Mouse (Mus musculus) forebrain, embryonic 13.5 days (tissue): ENCODE results near the gene Aco2. TPM values are rescaled to one million over a fixed set of nuclear protein-coding genes. Genes with fewer than 3 reads are reported as not detected.

Experiments used
- ATAC-seq: fragments of 200-750 bp; cut with Nextera tagmentation; 2 replicates; pipeline ENCODE4 v1.8.0; 2017
- H3K27ac ChIP-seq: fragments of 300-500 bp; sonication (generic); 2 replicates; pipeline ENCODE4 v1.5.1; 2015; ENCODE audit warnings: inconsistent platforms, mild to moderate bottlenecking, moderate library complexity
- H3K27me3 ChIP-seq: fragments of 300-500 bp; sonication (generic); 2 replicates; pipeline ENCODE4 v1.6.1; 2015; ENCODE audit warnings: mild to moderate bottlenecking, inconsistent platforms
- H3K36me3 ChIP-seq: fragments of 300-500 bp; sonication (generic); 2 replicates; pipeline ENCODE4 v1.6.1; 2015; ENCODE audit warnings: mild to moderate bottlenecking, inconsistent platforms; ENCODE audit not compliant: poor library complexity, severe bottlenecking
- H3K4me1 ChIP-seq: fragments of 300-500 bp; sonication (generic); 2 replicates; pipeline ENCODE4 v1.6.1; 2015; ENCODE audit warnings: inconsistent platforms
- H3K4me2 ChIP-seq: fragments of 300-500 bp; sonication (generic); 2 replicates; pipeline ENCODE4 v1.6.1; 2015; ENCODE audit warnings: inconsistent platforms, mild to moderate bottlenecking, moderate library complexity
- H3K4me3 ChIP-seq: fragments of 300-500 bp; sonication (generic); 2 replicates; pipeline ENCODE4 v1.5.1; 2015; ENCODE audit warnings: mild to moderate bottlenecking, inconsistent platforms
- H3K9ac ChIP-seq: fragments of 300-500 bp; sonication (generic); 2 replicates; pipeline ENCODE4 v1.6.1; 2015; ENCODE audit warnings: mild to moderate bottlenecking, inconsistent platforms
- H3K9me3 ChIP-seq: fragments of 300-500 bp; sonication (generic); replicated peaks from 2 replicates; pipeline ENCODE4 v1.6.1; 2016; ENCODE audit warnings: inconsistent platforms
- WGBS: fragments of 180-500 bp; shearing (Covaris S2); methylation state at CpG from one replicate; pipeline ENCODE4 v1.1.7; 2015; 5-methylcytosine and 5-hydroxymethylcytosine counted together
- polyA plus RNA-seq: library from polyadenylated mRNA; unstranded; fragments of >200 nt; fragmentation: Nextera tagmentation; extraction: Ambion mirVana; gene quantifications from 2 replicates; pipeline ENCODE4 v1.2.1, GENCODE M21; 2015

Gene Aco2
- polyA plus RNA-seq, 1 experiment from 2014 or later: 202 TPM

DNA sequence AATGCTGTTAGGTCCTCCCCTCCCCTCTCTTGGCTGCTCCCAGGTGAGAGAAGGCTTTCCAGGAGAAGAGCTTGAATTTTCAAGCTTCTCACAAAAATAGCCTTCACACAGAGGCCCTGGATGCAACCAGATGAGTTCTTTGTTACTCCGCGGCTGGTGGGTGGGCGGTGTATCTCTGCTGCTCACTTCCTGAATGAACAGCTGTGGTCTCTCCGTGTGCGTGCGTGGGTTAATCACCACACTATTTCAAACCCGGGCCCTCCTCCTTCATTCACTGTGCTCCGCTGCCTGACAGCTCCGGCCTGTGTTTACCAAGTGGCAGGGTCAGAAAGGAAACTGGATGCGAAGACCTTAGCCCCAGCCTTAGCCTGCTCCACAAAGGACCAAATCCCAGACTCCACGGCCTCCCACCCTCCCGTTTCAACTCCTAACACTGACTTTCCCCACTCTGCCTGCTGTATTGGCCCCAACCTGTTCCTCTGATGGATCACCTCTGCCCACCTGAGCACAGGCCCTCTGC is 60.9 kb downstream of the Aco2 start:
- H3K36me3 ChIP-seq: no peaks in the 10 kb centered on the region
- H3K27ac ChIP-seq: peak overlapping the region; percentile 48; the same call in 1 of the 2 replicates
- H3K4me3 ChIP-seq: no peak overlapping the region
- H3K9me3 ChIP-seq: no peaks in the 10 kb centered on the region
- WGBS: 36% methylated on average over 12 of the region's 12 CpGs
- peaks cover 25% of the 10 kb centered on the region for H3K4me1 ChIP-seq
- no peak overlapping the region for H3K4me2 ChIP-seq
- H3K27me3 ChIP-seq: no peaks in the 10 kb centered on the region
- H3K9ac ChIP-seq: no peak overlapping the region
- no peak for ATAC-seq

DNA sequence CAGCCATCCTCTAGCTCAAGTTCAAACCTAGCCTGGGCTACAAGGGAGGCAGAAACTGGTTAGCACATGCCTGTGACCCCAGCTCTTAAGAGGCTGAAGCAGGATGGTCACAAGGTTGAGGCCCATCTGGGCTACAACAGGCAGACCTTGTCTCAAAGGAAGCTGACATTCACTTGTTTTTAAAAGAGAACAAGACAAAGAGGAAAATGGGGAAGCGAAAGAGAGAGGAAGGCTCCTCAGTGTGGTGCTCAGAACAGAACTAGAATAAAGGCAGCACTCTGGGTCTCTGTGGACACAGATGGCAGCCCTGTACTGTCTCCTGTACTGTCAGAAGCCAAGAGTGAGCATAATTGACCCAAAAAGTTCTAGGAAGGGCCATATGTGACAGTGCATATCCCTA is 61.9 kb downstream of the Aco2 start:
- H3K27ac ChIP-seq: no peak overlapping the region
- H3K4me3 ChIP-seq: no peak overlapping the region
- no peaks in the 10 kb centered on the region for H3K27me3 ChIP-seq
- no peak overlapping the region for H3K4me2 ChIP-seq
- WGBS: 88% methylated on average over 1 of the region's 1 CpGs
- no peak overlapping the region for H3K9ac ChIP-seq
- H3K36me3 ChIP-seq: no peaks in the 10 kb centered on the region
- no peak for ATAC-seq
- H3K4me1 ChIP-seq: peaks cover 29% of the 10 kb centered on the region
- no peaks in the 10 kb centered on the region for H3K9me3 ChIP-seq

DNA sequence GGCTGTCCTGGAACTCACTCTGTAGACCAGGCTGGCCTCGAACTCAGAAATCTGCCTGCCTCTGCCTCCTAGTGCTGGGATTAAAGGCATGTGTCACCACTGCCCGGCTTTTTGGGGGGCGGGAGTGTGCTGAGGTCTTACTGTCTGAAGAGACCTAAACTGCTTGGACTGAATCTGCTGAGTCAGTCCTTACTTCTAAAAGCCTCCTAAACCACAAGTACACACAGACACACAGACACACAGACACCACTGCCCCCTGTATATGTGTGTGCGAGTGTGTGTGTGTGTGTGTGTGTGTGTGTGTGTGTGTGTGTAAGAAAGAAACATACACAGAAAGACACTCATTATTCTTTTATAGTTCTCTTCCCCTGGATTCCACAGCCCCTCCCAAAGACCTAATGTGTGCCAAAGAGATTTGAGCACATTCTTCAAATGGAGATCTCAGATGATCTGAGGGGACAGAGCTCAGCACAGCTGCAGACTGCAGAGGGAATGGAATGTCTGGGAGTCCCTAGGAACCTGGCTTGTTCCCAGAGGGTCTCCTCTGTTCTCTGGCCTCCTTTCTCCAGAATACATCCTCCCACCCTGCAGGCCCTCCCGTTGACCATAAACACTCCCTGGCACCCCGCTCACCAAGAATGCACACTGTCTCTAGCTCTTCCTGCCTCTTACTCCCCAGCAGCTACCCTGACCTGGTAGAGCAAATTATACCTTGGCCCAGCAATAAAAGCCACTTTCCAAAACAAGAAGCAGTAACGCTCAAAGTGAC is 63.9 kb downstream of the Aco2 start:
- peak overlapping the region; percentile 83 for H3K27ac ChIP-seq
- H3K4me1 ChIP-seq: peaks cover 29% of the 10 kb centered on the region
- peak overlapping the region; percentile 67 for H3K4me2 ChIP-seq
- H3K36me3 ChIP-seq: 0 out of 2 replicates have a peak, but pooled peaks cover 3% of the 10 kb centered on the region
- WGBS: 63% methylated on average over 7 of the region's 7 CpGs
- H3K9ac ChIP-seq: peak overlapping the region; percentile 79
- no peaks in the 10 kb centered on the region for H3K27me3 ChIP-seq
- no peak for ATAC-seq
- H3K9me3 ChIP-seq: no peaks in the 10 kb centered on the region
- H3K4me3 ChIP-seq: peak overlapping the region; percentile 51; the same call in 1 of the 2 replicates

DNA sequence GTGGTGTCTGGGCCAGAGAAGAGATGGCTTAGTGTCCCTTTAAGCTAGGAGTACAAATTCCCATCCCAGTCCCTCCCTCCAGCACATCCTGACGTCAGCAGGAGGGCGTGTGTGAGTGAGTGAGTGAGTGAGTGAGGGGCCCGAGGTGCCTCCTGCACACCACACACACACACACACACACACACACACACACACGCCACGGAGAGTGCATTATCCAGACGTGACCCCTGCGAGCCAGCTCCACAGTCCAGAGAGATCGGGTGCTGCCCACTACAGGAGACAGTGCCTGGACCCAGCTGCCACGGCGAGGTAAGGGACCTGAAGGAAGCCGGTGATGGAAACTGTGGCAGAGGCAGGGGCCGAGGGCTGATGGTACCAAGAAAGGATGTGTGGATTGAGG is 64.6 kb downstream of the Aco2 start, which contains the start of gene Csdc2:
Gene Csdc2, plus strand, starts transcription at position 81 of the 400 bp plus-strand sequence.
- ATAC-seq: peak; percentile 82
- Histone ChIP-seq H3K36me3 (0 out of 2 replicates have a peak, but pooled peaks cover 3% of the 10 kb centered on the region), H3K9ac (peak within 1 kb of the TSS; percentile 79), H3K4me2 (peak within 1 kb of the TSS; percentile 67), H3K27me3 (no peaks in the 10 kb centered on the region), H3K4me1 (peaks cover 29% of the 10 kb centered on the region), H3K4me3 (peak within 1 kb of the TSS; percentile 51), H3K9me3 (no peaks in the 10 kb centered on the region), H3K27ac (peak within 1 kb of the TSS; percentile 83)
- 0% methylated on average over 12 of the region's 12 CpGs for WGBS

DNA sequence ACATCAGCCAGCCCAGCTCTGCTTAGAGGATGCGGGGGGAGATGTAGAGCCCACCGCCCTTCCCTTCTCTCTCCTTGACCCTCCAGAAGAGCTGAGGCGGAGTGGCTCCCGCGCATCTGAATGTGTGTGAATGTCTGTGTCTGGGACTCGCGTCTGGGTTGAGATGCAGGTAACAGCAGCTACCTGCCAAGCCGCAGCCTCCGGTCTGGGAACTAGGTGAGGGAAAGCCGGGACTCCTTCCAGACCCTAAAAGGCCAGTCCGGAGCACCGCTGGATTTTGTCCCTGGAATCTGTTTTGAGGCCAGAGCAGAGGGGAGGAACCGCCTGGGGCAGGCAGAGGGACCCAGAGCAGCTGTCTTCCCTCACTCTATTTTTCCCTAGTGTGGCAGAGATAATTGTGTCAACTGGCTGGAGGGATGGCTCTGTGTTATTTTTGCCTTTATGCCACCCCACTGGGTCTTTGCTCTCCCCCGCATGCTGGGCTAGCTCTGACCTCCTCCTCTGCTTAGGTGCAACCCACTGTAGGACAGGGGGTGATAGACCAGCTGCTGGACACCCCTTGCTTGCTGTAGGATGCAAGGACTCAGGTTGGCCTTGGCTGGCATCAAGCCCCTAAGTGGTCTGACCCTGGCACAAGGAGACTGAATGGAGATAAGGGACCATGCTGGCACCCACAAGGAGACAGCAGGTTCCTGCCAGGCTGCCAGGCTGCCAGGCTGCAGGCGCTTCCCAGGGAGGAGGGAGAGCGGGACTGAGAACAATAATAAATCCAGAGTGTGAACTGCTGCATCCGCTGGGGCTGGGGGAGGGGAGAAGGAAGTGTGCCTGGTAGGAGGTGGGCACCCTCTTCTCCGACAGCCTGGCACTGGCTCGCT is 65.2 kb downstream of the Aco2 start:
- H3K36me3 ChIP-seq: 0 out of 2 replicates have a peak, but pooled peaks cover 3% of the 10 kb centered on the region
- peaks cover 29% of the 10 kb centered on the region for H3K4me1 ChIP-seq
- peak overlapping the region; percentile 83 for H3K27ac ChIP-seq
- peak overlapping the region; percentile 67 for H3K4me2 ChIP-seq
- H3K27me3 ChIP-seq: no peaks in the 10 kb centered on the region
- H3K9me3 ChIP-seq: no peaks in the 10 kb centered on the region
- ATAC-seq: peak; percentile 46
- peak overlapping the region; percentile 79 for H3K9ac ChIP-seq
- peak overlapping the region; percentile 51 for H3K4me3 ChIP-seq
- 6% methylated on average over 19 of the region's 19 CpGs for WGBS

DNA sequence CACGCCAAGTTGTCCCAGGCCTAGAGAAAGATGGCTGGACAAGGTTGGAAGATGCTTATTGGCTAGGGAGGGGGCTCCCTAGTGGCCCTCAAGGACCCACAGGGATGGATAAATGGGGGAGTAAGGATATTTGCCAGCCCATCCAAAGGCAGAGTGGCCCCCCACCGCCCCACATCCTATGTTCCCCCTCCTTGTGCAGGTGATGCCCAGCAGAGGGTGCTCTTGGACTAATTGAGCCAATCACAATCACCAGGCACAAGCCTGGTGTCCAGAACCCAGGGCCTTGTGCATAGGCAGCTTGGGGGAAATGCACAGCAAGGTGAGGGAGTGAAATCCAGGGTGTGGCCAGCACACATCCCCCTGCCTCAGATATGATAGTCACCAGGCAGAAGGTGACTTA is 66.1 kb downstream of the Aco2 start:
- ATAC-seq: peak; percentile 17
- 22% methylated on average over 2 of the region's 2 CpGs for WGBS
- Histone ChIP-seq H3K4me2 (peak overlapping the region; percentile 67), H3K9me3 (no peaks in the 10 kb centered on the region), H3K4me1 (peaks cover 32% of the 10 kb centered on the region), H3K36me3 (0 out of 2 replicates have a peak, but pooled peaks cover 3% of the 10 kb centered on the region), H3K27me3 (no peaks in the 10 kb centered on the region), H3K4me3 (peak overlapping the region; percentile 51), H3K27ac (peak overlapping the region; percentile 83), H3K9ac (peak overlapping the region; percentile 79)

DNA sequence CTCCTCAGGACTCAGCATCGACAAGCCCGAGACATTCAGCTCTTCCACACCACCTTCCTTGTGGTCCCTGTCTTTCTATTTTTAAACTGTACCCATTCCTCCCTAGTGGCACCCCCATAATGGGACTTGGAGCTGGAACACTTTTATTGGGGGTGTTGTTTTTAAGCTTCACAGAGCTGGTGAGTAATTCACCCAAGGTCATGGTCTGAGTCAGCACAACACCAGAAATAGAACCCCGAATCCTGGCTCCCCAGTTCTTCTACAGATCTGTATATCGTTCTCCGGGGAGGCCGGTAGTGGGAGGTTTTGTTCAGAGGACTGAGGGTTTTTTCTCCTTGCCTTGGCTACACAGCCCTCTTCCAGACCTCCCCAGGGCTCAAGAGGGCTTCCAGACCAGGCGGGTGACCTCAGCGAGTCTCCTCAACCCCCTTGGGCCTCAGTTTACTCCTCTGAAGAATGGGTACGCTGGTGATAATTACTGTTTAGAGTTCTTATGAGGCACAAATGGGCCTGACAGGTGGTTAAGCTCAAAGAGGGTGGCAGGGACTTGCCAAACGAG is 67.1 kb downstream of the Aco2 start:
- H3K9ac ChIP-seq: no peak overlapping the region
- H3K9me3 ChIP-seq: no peaks in the 10 kb centered on the region
- WGBS: 90% methylated on average over 10 of the region's 10 CpGs
- no peak overlapping the region for H3K4me3 ChIP-seq
- H3K36me3 ChIP-seq: 0 out of 2 replicates have a peak, but pooled peaks cover 3% of the 10 kb centered on the region
- no peak overlapping the region for H3K27ac ChIP-seq
- H3K4me2 ChIP-seq: no peak overlapping the region
- H3K4me1 ChIP-seq: peaks cover 36% of the 10 kb centered on the region
- ATAC-seq: no peak
- H3K27me3 ChIP-seq: no peaks in the 10 kb centered on the region

DNA sequence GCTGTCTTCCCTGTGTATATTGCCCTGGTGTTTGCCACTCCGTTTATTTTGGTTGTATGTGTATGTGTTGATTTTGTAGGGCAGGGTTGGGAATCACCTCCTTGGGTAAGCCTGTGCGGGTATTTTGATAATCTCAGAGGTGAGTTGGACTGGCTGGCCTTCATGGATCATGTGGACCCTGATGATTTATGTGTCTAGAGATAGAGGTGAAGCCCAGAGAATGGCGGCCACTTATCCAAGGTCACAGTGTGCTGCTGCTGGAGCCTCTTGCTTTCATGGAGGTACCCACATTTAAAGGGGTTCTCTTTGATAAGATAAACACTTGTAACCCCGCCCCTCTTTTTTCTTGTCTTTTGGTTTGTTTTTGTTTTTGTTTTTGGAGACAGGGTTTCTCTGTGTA is 67.7 kb downstream of the Aco2 start:
- ATAC-seq: no peak
- WGBS: 90% methylated on average over 4 of the region's 4 CpGs
- H3K4me3 ChIP-seq: no peak overlapping the region
- no peak overlapping the region for H3K27ac ChIP-seq
- H3K4me2 ChIP-seq: no peak overlapping the region
- H3K9ac ChIP-seq: no peak overlapping the region
- H3K27me3 ChIP-seq: no peaks in the 10 kb centered on the region
- 0 out of 2 replicates have a peak, but pooled peaks cover 3% of the 10 kb centered on the region for H3K36me3 ChIP-seq
- H3K9me3 ChIP-seq: no peaks in the 10 kb centered on the region
- peaks cover 36% of the 10 kb centered on the region for H3K4me1 ChIP-seq

DNA sequence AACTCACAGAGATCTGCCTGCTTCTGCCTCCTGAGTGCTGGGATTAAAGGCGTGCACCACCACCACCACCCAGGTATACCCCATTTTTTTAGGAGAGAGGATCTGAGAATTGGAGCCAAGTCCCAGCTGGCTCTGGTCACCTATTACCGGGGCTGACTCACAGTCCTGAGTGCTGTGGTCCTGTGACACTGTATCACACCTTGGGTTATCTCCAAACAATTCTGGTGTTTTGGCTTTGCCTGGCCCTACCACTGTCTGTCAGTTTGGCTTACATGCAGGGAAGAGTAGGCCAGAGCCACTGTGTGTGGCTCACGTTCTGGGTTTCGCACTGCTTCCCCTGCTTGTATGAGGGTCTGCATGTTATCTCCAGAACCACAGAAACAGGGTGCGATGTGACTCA is 68.1 kb downstream of the Aco2 start:
- H3K4me2 ChIP-seq: no peak overlapping the region
- no peaks in the 10 kb centered on the region for H3K27me3 ChIP-seq
- no peaks in the 10 kb centered on the region for H3K9me3 ChIP-seq
- 97% methylated on average over 5 of the region's 5 CpGs for WGBS
- no peak overlapping the region for H3K27ac ChIP-seq
- peaks cover 36% of the 10 kb centered on the region for H3K4me1 ChIP-seq
- ATAC-seq: no peak
- 0 out of 2 replicates have a peak, but pooled peaks cover 3% of the 10 kb centered on the region for H3K36me3 ChIP-seq
- H3K9ac ChIP-seq: no peak overlapping the region
- no peak overlapping the region for H3K4me3 ChIP-seq

DNA sequence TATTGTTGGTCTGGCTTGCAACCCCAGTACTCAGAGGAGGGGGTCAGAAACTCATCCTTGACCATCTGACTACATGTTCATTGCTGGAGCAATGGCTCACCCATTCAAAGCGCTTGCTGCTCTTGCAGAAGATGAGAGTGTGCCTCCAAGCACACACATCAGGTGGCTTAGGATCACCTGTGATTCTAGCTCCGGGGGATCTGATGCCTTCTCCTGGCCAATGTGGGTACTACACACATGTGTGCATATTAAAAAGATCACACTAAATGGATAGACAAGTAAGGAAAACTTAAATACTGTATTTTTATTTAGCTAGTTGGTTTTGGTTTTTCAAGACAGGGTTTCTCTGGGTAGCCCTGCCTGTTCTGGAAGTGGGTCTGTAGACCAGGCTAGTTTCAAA is 68.9 kb downstream of the Aco2 start:
- H3K4me3 ChIP-seq: no peak overlapping the region
- H3K36me3 ChIP-seq: 0 out of 2 replicates have a peak, but pooled peaks cover 3% of the 10 kb centered on the region
- WGBS: 98% methylated on average over 2 of the region's 2 CpGs
- no peak for ATAC-seq
- H3K27ac ChIP-seq: no peak overlapping the region
- H3K4me1 ChIP-seq: peaks cover 36% of the 10 kb centered on the region
- no peak overlapping the region for H3K9ac ChIP-seq
- no peaks in the 10 kb centered on the region for H3K27me3 ChIP-seq
- no peaks in the 10 kb centered on the region for H3K9me3 ChIP-seq
- H3K4me2 ChIP-seq: no peak overlapping the region

DNA sequence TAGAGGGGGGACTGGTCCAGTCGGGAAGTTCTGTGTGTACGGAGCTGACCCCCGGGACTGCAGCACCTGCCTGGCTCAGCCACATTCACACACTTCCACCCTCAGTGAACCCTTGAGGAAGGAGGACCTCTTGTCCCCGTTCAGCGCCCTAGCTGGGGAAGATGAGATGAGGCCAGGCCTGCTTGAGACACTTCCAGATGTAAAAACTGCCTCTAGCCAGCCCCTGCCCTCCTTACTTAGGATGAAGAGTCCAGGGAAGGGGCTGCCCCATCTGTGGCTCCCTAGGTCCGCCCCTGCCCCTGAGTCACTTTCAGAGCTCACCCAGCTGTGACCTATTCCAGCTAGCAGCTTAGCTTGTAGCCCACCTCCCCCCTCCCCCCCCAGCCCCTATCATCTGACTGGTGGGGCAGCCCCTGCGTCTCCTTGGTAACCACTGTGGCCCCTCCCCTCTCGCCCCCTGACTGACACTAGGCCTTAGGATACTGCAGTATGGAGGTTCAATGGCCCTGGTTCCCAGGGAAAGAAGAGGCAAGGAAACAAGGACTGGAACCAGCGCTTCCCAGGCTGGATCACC is 71.2 kb downstream of the Aco2 start:
- Histone ChIP-seq H3K4me3 (no peak overlapping the region), H3K27ac (no peak overlapping the region), H3K4me1 (peaks cover 14% of the 10 kb centered on the region), H3K4me2 (no peak overlapping the region), H3K9me3 (no peaks in the 10 kb centered on the region), H3K9ac (0 out of 2 replicates have a peak overlapping the region, but pooled peaks have one; percentile 10), H3K27me3 (no peaks in the 10 kb centered on the region), H3K36me3 (peaks cover 21% of the 10 kb centered on the region)
- 7% methylated on average over 9 of the region's 9 CpGs for WGBS
- no peak for ATAC-seq
